Mouse (Mus musculus) mature B cell (primary cell): Measurements from ENCODE around the gene Dmac2.

Experiments used
- in situ Hi-C: fragments of 300-500 bp; cut with MboI; formaldehyde crosslinking; loops from 2 replicates; pipeline ENCODE4 v1.14.3; 2019

The Dmac2 gene

DNA sequence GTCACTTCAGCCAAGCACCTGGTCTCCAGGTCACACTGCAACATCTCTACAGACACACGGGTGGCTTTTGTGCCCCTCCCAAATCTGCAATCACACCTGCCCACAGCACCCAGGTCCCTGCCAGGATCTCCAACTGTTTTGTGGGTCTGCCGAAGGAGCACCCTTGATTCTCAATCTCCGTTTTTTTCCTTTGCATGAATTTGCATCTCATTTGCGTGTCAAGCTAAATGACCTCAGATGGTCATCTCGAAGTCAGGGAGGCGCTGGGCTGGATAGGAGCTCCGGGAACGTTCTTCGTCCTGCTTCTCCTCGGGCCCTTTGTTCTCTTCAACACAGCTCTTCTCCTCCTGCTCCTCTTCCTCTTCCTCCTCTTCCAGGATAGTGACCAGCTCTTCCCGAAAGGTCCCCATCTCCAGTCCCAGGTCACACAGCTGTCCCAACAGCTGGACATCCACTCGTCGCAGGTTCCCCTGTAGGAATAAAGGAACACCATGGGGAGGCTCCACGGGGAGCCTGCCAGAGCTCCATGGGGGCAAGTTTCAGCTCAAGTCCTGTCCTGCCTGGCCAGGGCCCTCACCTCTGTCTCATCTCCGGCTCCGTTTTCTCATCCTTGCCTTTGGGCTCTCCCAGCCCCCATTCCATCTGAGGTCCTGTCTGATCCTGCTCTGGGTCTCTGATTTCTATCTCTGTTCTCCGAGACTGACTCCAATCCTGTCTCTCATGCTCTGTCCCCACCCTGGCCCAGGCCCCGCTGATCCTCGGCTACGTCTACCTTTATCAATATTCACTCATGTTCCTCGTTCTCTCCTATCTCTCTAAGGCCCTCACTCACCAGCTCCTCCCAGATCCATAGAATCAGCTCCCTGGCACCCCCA lies 4.1 kb upstream of the Dmac2 start:
- in situ Hi-C loops = no loop called here

DNA sequence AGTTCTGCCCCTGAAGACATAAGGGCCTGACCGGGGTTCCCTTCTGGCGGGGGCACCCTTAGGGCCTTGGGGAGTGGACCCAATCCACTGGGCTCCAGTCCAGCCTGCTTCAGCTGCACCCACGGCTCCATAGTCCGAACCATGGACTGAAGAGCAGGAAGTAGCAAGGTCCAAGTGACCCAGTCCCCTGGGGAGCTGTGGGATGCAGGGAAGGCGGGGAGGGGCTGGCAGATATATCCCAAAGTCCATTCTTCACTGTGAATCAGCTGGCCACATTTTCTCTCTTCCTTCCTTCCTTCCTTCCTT lies 3.6 kb upstream of the Dmac2 start, which contains the start of gene Erich4:
Erich4 (minus strand) TSS at position 187 of the 306 bp plus-strand sequence.
- in situ Hi-C loops = no loop called here

DNA sequence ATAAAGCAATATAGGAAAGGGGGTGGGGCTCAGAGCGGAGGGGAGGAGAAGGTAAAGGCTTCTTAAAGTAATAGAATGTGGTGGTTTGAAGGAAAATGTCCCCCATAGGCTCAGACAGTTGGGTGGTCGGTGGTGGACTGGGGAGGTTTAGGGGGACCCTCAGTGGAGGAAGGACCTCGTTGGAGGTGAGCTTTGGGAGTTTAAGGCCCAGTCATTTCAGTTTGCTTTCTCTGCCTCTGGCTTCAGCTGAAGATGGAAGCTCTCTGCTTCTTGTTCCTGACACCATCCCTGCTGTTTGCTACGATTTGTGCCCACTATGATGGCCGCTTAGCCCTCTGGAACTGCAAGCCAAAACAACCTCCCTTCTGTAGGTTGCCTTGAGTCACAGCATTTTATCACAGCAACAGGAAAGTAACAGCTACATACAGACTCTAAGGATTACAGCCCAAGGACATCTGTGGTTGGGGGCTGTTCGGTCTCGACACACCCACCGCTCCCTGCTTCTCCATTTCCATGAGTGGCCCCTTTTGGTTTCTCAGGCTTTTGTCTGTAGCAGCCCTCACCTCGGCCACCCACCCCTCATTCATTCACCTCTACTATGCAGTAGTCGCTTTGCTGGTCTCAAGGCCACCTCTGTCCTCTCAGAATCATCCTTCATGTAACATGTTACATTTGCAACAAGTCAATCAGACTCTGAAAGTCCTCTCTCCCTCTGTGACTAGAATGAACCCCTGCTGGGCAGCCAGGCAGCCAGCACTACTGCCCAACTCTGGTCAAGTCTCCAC lies 1.6 kb upstream of the Dmac2 start:
- in situ Hi-C loops = no loop called here

DNA sequence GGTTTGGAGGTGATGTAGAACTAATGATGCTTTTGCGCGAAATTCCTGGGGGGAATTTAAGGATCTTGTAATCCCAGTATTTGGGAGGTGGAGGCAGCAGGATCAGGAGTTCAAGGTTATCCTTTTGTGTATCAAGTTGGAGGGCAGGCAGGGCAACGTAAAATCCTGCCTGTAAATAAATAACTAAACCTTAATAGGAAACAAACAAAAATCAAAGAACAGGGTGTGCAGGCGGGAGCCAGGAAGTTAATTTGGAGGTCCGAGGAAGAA lies 443 bp downstream of the Dmac2 start:
- in situ Hi-C loops = no loop called here

DNA sequence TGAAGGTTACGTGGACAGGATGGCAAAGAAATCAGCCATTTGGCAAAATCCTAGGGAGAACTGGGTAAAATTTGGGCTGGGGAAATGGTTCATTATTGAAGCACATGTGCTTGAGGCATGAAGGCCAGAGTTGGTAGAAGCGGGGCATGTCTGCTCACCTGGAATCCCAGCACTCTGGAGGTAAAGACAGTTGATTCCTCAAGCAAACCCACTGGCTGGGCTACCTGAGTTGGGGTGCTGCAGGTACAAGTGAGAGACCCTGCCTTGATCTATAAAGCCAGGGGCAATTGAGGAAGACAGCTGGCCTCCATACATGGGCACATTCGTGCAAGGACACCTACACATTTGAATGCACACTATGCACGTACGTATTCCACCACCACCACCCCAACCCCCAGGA lies 887 bp downstream of the Dmac2 start:
- in situ Hi-C loops = loop anchor here (5.0 kb wide), 1 partner anchor 37 kb away; the partner anchor contains the start of genes Bckdha and Exosc5

DNA sequence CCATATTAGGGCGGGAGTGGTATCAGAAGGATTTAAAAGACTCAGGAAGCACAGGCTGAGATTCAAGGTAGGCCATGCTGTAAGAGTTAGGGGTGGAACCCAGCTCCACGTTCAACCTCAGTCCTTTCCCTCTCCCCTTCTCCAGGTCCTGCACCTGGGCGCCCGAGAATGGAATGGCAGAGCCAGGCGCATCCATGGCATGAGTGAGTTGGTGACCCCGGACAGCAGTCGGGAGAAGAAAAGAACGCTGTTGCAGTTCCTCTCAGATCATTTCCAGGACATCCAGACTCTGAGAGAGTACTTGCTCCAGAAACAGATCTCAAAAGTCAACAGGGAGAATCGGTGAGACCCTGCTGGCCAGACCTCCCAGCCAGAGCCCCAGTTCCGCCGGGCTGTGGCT lies 1.5 kb downstream of the Dmac2 start:
- in situ Hi-C loops = loop anchor here (5.0 kb wide), 1 partner anchor 37 kb away; the partner anchor contains the start of genes Bckdha and Exosc5

DNA sequence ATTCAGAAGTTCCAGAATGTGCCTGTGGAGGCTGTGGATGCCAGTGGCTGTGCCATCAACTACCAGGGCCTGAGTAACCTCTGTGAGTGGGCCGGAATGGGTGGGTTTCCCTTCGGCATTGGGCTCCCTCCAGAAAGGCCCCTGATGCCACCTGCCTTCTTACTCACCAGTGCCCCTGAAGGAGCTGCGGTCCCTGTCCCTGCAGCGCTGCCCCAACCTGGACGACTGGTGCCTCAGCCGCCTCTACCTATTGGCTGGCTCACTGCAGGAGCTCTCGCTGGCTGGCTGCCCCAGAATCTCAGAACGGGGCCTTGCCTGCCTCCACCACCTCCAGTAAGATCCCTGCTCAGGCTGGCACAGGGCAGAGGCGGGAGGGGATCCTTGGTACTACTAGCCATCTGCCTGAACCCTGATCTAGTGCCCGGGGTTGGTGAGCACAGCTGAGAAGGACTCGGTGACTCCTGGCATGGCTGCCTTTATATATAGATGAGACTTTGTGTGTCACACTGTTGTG lies 4.7 kb downstream of the Dmac2 start:
- in situ Hi-C loops = loop anchor here (5.0 kb wide), 1 partner anchor 33 kb away; the partner anchor contains the start of genes Bckdha and Exosc5

DNA sequence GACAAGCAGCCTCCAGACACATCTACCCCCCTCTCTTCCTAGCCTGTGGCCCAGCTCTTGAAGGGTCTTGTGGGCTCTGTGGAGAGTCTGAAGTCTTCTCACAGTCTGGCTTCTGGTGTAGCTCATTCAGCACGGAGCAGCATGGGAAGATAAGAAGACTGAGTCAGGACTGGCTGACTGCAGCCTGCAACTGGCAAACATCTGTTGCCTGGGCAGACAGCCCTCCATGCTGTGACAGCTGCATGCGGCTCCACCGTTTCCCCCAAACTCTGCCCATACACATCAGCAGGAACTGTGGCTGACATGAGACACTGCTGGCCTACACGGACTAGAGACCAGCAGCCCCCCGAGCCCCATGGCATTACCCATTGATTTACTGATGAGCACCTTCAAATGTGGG lies 5.6 kb downstream of the Dmac2 start:
- in situ Hi-C loops = loop anchor here (5.0 kb wide), 1 partner anchor 32 kb away; the partner anchor contains the start of genes Bckdha and Exosc5

DNA sequence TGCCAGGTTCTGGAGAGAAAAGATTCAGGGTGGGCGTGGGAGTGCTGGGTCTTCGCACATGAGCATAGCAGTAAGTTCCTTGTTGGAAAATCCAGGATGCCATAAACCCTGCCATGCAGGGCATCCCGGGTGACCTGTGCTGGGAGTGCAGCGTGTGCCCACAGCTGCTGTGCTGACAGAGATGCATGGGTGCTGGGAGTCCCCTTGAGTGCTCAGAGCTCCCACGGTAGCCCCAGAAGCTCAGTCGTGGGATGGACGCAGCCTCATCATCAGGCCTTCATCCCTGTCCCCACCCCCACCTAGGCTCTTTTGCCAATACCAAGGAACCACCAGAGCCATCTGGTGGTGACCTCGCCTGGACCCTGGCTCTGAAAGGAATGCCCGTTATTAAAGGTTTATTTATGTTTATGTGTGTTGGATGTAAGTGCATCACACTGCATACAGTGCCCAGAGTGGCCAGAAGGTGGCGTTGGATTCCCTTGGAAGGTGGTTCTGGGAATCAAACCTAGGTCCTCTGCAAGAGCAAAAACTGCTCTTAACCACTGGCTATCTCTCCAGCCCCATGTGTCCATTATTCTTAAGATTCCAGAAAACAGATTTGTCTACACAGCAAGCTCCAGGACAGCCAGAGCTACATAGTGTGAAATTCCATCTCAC lies 6.5 kb downstream of the Dmac2 start:
- in situ Hi-C loops = no loop called here

DNA sequence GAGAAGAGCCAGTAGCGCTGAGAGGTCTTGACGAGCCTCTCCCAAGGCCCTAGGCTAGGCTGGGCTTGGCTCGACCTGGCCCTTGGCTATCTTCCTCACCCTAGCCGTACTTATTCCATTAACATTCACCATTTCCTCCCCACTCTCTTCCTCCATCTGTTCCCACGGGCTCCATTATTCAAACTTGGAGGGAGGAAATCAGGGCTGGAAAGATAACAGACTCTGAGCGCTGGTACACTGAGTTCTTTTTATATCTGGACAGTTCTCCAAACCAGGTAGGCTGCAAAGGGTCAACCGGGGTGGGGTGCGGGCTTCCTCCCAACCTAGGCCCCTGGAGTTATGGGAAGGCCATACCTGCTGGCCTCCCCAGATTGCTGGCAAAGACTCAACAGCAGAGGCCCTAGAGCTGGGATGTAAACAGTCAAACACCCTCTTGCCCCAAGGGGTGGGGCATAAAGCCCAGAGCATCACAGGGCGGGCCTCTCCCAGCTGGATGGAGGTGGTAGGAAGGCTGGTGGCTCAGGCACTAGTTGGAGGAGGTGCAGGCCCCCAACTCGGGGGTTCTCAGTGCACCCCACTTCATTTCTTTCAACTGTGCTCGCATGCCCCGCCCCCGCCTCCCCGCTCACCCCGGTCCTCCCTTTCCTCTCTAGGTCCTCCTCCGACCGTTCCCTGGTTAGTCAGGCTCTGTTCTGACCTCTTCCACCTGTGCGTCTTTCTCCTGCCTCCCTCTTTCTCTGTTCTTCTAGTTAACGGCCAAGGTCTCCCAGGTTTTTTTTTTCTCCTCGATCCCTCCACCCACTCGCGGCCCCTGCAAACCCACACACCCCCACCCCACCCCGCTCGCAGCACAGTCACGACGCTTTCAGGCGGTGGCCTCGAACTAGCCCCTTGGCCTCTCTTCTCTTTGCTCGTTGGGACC lies 7.6 kb downstream of the Dmac2 start, which contains the start of gene B3gnt8:
B3gnt8 (plus strand) TSS at position 146 of the 922 bp plus-strand sequence.
- in situ Hi-C loops = no loop called here

DNA sequence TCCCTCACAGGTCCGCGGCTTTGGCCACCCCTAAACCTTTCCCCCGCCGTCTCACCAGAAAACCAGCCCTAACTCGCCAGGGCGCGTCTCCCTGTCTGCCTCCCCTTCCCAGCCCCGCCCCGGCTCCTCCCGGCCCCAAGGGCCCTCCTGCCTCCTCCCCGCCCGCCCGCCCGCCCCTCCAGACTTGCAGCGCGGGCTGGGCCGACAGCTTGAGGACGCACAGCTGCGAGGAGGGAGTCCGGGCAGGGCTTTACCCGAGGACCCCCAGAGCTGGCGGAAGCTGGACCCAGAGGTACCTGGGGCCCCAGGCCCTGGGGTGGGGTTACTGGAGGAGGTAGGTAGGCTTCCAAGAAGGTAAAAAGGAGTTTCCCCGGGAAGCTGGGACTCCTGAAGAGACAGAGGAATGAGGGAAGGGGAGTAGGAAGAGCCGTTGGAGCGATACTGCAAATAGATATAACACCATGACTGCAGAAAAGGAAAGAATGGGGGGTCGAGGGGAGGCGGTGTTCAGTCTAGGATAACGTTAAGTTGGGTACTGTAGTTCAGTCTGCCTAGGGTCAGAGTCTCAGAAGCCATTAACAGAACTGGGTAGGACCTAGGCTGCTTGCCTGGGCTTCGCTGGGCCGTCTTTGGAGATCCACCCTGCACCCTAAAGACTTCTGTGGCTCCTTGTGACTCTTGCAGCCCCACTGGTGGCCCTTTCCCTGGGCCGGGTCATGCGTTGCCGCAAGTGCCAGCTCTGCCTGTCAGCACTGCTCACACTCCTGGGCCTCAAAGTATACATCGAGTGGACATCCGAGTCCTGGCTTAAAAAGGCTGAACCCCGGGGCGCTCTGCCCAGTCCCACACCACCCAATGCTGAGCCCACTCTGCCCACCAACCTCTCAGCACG lies 8.5 kb downstream of the Dmac2 start:
- in situ Hi-C loops = no loop called here

DNA sequence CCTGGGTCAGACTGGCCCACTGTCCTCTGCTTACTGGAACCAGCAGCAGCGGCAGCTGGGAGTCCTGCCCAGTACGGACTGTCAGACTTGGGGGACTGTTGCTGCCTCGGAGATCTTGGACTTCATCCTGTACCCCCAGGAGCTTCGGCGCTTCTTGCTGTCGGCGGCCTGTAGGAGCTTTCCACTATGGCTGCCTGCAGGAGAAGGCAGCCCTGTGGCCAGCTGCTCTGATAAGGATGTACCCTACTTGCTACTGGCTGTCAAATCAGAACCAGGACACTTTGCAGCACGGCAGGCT lies 9.1 kb downstream of the Dmac2 start:
- in situ Hi-C loops = no loop called here

DNA sequence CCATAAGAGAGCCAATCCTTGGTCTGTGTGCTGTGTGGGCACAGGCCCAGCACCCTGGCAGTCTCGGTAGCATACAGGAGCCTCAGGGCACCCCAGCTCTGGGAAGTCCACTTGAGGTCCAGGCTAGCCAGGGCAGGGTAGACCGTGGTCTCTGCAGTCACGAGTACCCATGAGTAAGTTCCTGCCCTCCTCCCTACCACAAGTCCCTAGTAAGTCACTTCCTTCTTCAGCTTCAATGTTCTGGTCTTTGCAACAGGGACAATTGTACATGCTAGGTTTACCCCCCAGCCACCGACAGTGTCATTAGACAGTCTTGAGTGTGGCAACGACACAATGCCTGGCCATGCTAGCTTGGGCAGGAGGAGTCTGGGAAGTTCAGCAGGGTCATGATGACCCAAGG lies 13.5 kb downstream of the Dmac2 start:
- in situ Hi-C loops = no loop called here

DNA sequence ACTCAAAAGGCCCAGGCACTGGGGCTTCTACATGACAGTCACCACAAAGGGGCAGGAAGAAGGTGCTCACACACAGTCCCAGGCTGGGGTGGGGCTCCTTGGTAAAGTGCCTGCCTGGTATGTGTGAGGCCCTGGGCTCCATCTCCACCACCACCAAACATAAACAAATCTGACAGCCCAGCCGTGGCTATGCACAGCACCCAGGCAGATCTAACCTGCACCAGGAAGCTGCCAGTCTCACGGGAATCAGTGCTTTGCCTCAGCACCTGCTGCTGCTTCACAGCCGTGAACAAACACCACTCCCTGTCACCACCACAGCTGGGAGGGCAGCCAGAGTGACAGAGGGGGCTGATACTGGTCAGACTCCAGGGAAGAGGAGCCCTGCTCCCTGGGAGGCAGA lies 17.2 kb downstream of the Dmac2 start:
- in situ Hi-C loops = no loop called here

DNA sequence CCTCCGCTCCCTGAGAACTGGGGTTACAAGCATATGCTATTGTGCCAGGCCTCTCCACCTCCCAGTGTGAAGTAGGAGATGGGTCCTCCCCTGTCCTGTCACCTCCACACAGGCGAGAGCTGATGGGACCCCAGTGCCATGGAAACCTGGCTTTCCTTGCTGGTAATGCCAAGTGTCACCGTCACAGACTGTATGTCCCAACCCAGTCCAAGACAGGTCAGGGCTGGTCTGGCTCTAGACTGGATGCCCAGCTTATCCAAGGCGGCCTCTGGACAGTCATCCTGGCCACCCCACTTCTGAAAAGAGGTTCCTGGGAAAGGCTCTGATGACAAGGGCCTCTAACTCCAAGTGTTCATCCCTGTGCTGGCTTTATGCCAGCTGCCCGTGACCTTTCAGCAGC lies 17.9 kb downstream of the Dmac2 start:
- in situ Hi-C loops = no loop called here

DNA sequence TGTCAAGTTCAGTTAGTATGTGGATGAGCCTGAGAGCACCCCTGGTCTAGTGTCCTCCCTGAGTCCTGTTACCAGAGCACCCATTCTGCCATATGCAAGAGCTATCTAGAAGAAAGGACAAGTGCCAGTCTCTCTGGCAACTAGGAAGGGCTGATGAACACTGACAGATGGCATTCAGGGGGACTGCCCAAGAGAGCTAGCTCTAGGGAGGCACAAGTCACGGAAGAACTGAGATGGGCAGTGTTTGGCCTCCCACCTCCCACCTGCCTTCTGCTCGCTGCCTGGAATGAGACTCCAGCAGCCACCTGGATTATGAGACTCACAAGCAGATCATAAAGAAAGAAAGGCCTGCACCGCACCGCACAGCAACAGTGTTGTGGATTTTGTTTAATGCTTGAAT lies 20.5 kb downstream of the Dmac2 start:
- in situ Hi-C loops = no loop called here

DNA sequence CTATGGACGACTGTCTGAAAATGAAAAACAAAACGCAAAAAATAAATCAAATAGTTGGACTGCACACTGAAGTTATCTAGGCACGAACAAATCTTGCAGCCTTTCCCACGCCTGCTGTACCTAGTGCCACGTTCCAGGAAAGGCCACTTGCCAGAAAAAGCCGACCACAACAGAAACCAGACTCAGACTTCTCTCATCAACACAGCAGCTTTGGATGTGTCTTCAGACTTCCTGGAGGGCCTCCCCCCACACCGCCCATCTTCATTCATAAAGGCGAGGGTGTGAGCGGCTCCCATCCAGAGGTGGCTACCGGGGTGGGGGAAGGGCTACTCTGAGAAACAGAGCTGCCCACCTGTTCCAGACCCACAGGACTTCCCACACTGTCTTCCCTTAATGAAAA lies 24.9 kb downstream of the Dmac2 start:
- in situ Hi-C loops = no loop called here

DNA sequence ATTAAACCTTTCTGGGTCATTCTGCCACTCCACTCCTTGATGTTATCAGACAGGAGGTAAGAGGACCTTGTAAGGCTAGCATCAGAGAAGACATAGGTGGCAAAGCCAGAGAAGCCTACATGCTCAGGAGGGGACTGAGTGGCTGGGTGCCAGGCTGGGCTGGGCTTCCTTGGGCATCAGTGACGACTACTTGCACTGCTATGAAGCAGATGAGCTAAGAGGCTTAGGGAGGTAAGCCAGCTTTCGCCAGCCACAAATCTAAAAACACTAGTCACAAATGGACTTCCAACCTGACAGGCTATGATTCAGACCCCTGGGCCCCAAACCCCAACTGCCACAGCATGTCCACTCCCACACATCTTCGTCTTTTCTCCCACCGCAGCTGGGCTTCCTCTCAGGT lies 25.4 kb downstream of the Dmac2 start:
- in situ Hi-C loops = no loop called here

DNA sequence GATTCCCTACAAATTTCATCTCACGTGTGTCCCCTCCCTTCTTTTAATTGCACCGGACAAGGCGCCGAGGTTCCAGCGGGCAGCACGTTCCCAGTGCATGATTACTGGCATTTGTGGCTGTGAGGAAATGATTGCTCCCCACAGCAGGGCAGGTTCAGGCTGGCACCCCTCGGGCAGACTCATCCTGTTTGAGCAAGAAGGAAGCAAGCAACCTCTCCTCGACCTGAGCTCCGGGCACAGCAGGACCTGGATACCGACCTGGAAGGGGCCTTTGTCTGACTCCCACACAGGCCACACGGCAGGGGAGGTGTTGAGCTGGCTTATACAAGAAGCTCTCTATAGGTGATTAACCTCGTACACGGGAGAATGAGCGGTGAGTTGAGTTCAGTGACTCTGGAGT lies 25.9 kb downstream of the Dmac2 start:
- in situ Hi-C loops = no loop called here

DNA sequence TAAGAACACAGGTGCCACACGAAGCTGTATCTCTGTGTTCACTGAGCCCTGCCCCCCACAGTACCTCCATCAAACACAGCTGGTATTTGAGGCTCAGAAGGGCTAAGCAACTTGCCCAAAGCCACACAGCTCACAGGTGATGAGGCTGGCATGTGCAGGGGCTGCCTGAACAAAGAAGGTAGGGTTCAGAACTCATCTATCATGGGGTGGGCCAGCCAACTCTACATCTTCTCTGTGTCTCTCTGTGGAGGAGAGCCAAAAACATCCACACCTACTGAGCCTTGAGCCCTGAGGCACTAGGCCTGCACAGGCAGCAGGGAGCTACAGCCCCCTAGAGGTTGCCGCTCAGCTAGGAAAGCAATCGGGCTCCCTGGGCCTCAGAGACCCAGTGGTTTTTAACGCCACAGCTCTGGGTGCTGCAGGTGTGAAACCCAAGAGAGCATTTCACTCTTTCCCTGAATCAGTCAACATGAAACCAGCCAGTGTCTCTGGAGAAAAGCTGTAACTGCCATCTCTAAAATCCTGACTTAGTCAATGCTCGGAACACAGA lies 28.4 kb downstream of the Dmac2 start:
- in situ Hi-C loops = no loop called here
